Mouse (Mus musculus): ENCODE data around the gene Olfr641. TPM values are rescaled to one million over a fixed set of nuclear protein-coding genes. Genes with fewer than 3 reads are reported as not detected.

The Olfr641 gene
- total and polyA plus RNA-seq, 3 experiments, result not detected

DNA sequence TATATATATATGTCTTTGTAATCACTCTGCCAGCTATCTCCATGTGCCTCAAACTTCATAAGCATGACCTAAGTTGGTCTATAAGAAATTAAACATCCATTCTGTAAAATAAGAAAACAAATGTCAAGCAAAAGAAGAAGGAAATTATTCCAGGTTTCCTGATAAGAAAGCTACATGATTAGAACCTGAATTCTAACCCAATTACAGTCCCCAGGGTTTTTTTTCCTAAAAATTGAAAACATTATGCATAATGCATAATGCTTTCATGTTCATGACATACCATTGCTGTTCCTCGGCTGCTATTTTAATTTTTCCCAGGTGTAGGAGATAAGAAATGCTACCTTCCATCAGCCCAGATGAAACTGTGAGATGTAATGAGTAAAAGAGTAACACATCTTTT lies 50.1 kb downstream of the Olfr641 start, which contains the start of gene Olfr645:
Gene Olfr645, minus strand, starts transcription at position 101 of the 400 bp plus-strand sequence.
- H3K36me3 ChIP-seq (replicated peaks in 1 of 2; ENCODE audit: control insufficient read depth in 1 of 2, insufficient read depth in 1 of 2, low read length in 1 of 2), result no peaks in the 10 kb centered on the region
- no peak within 1 kb of the TSS for H3K4me3 ChIP-seq (replicated peaks in 1 of 3; ENCODE audit: low read depth in 2 of 3, low read length in 2 of 3, poor library complexity in 1 of 3)
- H3K9me3 ChIP-seq (replicated peaks; ENCODE audit: low read length), result no peaks in the 10 kb centered on the region
- H3K9ac ChIP-seq (ENCODE audit: insufficient read depth, low read depth), result no peak within 1 kb of the TSS
- no peak for DNase-seq (ENCODE audit: extremely low read depth)
- no peaks in the 10 kb centered on the region for H3K27me3 ChIP-seq (replicated peaks)
- in situ Hi-C loops (cut with MboI; ENCODE audit: low pct_ligation_motif_present, low pct_unique_long_range_greater_than_20kb, low sequenced_read_pairs), result no loop called here
- no peak within 1 kb of the TSS for H3K4me2 ChIP-seq (ENCODE audit: insufficient read depth, low read depth, poor library complexity, severe bottlenecking)
- dilution Hi-C loops (cut with MboI; ENCODE audit: extremely low pct_ligation_motif_present, extremely low pct_unique_long_range_greater_than_20kb, low sequenced_read_pairs), result no loop called here
- TF ChIP-seq RCOR1 (conservative IDR thresholded peaks at IDR 0.05; ENCODE audit: low read depth, low read length) (no peak), SIN3A (IDR thresholded peaks at IDR 0.05; ENCODE audit: low read length) (no peak), MYC (IDR thresholded peaks at IDR 0.05; ENCODE audit: low read depth, low read length) (no peak), MAX (IDR thresholded peaks at IDR 0.05; ENCODE audit: low read length) (no peak), JUND (conservative IDR thresholded peaks at IDR 0.05; ENCODE audit: low read depth, low read length) (no peak), CHD2 (IDR thresholded peaks at IDR 0.05; ENCODE audit: low read length) (no peak), MEF2A (IDR thresholded peaks at IDR 0.05; ENCODE audit: borderline replicate concordance, low read depth, low read length) (no peak), POLR2A (IDR thresholded peaks at IDR 0.05; ENCODE audit: low read depth, low read length) (no peak), GABPA (IDR thresholded peaks at IDR 0.05; ENCODE audit: insufficient replicate concordance, low read depth, low read length) (no peak), RAD21 (IDR thresholded peaks at IDR 0.05; ENCODE audit: low read depth, low read length) (no peak), MXI1 (IDR thresholded peaks at IDR 0.05; ENCODE audit: low read depth, low read length) (no peak), KAT2A (IDR thresholded peaks at IDR 0.05; ENCODE audit: insufficient replicate concordance, low read length) (no peak), BHLHE40 (IDR thresholded peaks at IDR 0.05; ENCODE audit: low read depth, low read length) (no peak), POLR2AphosphoS2 (IDR thresholded peaks at IDR 0.05; ENCODE audit: low read depth, low read length) (no peak), HCFC1 (IDR thresholded peaks at IDR 0.05; ENCODE audit: low read depth, low read length) (no peak), UBTF (IDR thresholded peaks at IDR 0.05; ENCODE audit: low read depth, low read length) (no peak)
- H3K4me1 ChIP-seq (ENCODE audit: control insufficient read depth in 1 of 2, insufficient read depth in 2 of 2), result peaks cover 0 to 5% of the 10 kb centered on the region in 2 experiments; a peak in 1 of 4 replicates
- H3K27ac ChIP-seq (ENCODE audit: insufficient read depth, low read depth), result no peak within 1 kb of the TSS
- no peaks in the 10 kb centered on the region for H3K79me2 ChIP-seq (replicated peaks; ENCODE audit: control insufficient read depth, extremely low read depth, insufficient read depth, poor library complexity, severe bottlenecking)

Other genes starting within 250 kb of the Olfr641 start
Only the 20 nearest of the 30 such genes appear.
- gene Olfr64, start 141.0 kb upstream of the Olfr641 start, total RNA-seq (2012; rRNA removed), result not detected in 2 replicates
- gene Olfr64, start 141.0 kb upstream of the Olfr641 start, total RNA-seq (2014; rRNA removed), result not detected in 2 replicates
- gene Olfr64, start 141.0 kb upstream of the Olfr641 start, polyA plus RNA-seq (2012; ENCODE audit: insufficient read length, low read depth), result not detected in 2 replicates
- not detected in 2 replicates for gene Olfr65, start 132.0 kb upstream of the Olfr641 start, total RNA-seq (2012; rRNA removed)
- gene Olfr65, start 132.0 kb upstream of the Olfr641 start, total RNA-seq (2014; rRNA removed), result not detected in 2 replicates
- gene Olfr65, start 132.0 kb upstream of the Olfr641 start, polyA plus RNA-seq (2012; ENCODE audit: insufficient read length, low read depth), result not detected in 2 replicates
- not detected in 2 replicates for gene Olfr631, start 106.6 kb upstream of the Olfr641 start, total RNA-seq (2012; rRNA removed)
- not detected in 2 replicates for gene Olfr631, start 106.6 kb upstream of the Olfr641 start, total RNA-seq (2014; rRNA removed)
- gene Olfr631, start 106.6 kb upstream of the Olfr641 start, polyA plus RNA-seq (2012; ENCODE audit: insufficient read length, low read depth), result not detected in 2 replicates
- not detected in 2 replicates for gene Olfr632, start 101.1 kb upstream of the Olfr641 start, total RNA-seq (2012; rRNA removed)
- not detected in 2 replicates for gene Olfr632, start 101.1 kb upstream of the Olfr641 start, total RNA-seq (2014; rRNA removed)
- gene Olfr632, start 101.1 kb upstream of the Olfr641 start, polyA plus RNA-seq (2012; ENCODE audit: insufficient read length, low read depth), result not detected in 2 replicates
- not detected in 2 replicates for gene Olfr633, start 91.0 kb upstream of the Olfr641 start, total RNA-seq (2012; rRNA removed)
- not detected in 2 replicates for gene Olfr633, start 91.0 kb upstream of the Olfr641 start, total RNA-seq (2014; rRNA removed)
- not detected in 2 replicates for gene Olfr633, start 91.0 kb upstream of the Olfr641 start, polyA plus RNA-seq (2012; ENCODE audit: insufficient read length, low read depth)
- gene Olfr635, start 64.3 kb upstream of the Olfr641 start, total RNA-seq (2012; rRNA removed), result not detected in 2 replicates
- not detected in 2 replicates for gene Olfr635, start 64.3 kb upstream of the Olfr641 start, total RNA-seq (2014; rRNA removed)
- 0.03 TPM in 1 of 2 replicates, not detected in the other for gene Olfr635, start 64.3 kb upstream of the Olfr641 start, polyA plus RNA-seq (2012; ENCODE audit: insufficient read length, low read depth)
- gene Olfr638, start 36.7 kb upstream of the Olfr641 start, total RNA-seq (2012; rRNA removed), result not detected in 2 replicates
- gene Olfr638, start 36.7 kb upstream of the Olfr641 start, total RNA-seq (2014; rRNA removed), result not detected in 2 replicates
- gene Olfr638, start 36.7 kb upstream of the Olfr641 start, polyA plus RNA-seq (2012; ENCODE audit: insufficient read length, low read depth), result not detected in 2 replicates
- gene Olfr639, start 18.1 kb upstream of the Olfr641 start, total RNA-seq (2012; rRNA removed), result not detected in 2 replicates
- gene Olfr639, start 18.1 kb upstream of the Olfr641 start, total RNA-seq (2014; rRNA removed), result not detected in 2 replicates
- not detected in 2 replicates for gene Olfr639, start 18.1 kb upstream of the Olfr641 start, polyA plus RNA-seq (2012; ENCODE audit: insufficient read length, low read depth)
- gene Olfr640, start 9.9 kb upstream of the Olfr641 start, total RNA-seq (2012; rRNA removed), result not detected in 2 replicates
- not detected in 2 replicates for gene Olfr640, start 9.9 kb upstream of the Olfr641 start, total RNA-seq (2014; rRNA removed)
- gene Olfr640, start 9.9 kb upstream of the Olfr641 start, polyA plus RNA-seq (2012; ENCODE audit: insufficient read length, low read depth), result not detected in 2 replicates
- not detected in 2 replicates for gene Olfr642, start 17.2 kb downstream of the Olfr641 start, total RNA-seq (2012; rRNA removed)
- not detected in 2 replicates for gene Olfr642, start 17.2 kb downstream of the Olfr641 start, total RNA-seq (2014; rRNA removed)
- not detected in 2 replicates for gene Olfr642, start 17.2 kb downstream of the Olfr641 start, polyA plus RNA-seq (2012; ENCODE audit: insufficient read length, low read depth)
- gene 4930516K23Rik, start 26.0 kb downstream of the Olfr641 start, total RNA-seq (2012; rRNA removed), result not detected in 2 replicates
- not detected in 2 replicates for gene 4930516K23Rik, start 26.0 kb downstream of the Olfr641 start, total RNA-seq (2014; rRNA removed)
- 0.04 TPM in 1 of 2 replicates, not detected in the other for gene 4930516K23Rik, start 26.0 kb downstream of the Olfr641 start, polyA plus RNA-seq (2012; ENCODE audit: insufficient read length, low read depth)
- not detected in 2 replicates for gene Olfr644, start 36.4 kb downstream of the Olfr641 start, total RNA-seq (2012; rRNA removed)
- gene Olfr644, start 36.4 kb downstream of the Olfr641 start, total RNA-seq (2014; rRNA removed), result not detected in 2 replicates
- gene Olfr644, start 36.4 kb downstream of the Olfr641 start, polyA plus RNA-seq (2012; ENCODE audit: insufficient read length, low read depth), result not detected in 2 replicates
- not detected in 2 replicates for gene Olfr645, start 50.0 kb downstream of the Olfr641 start, total RNA-seq (2012; rRNA removed)
- gene Olfr645, start 50.0 kb downstream of the Olfr641 start, total RNA-seq (2014; rRNA removed), result not detected in 2 replicates
- not detected in 2 replicates for gene Olfr645, start 50.0 kb downstream of the Olfr641 start, polyA plus RNA-seq (2012; ENCODE audit: insufficient read length, low read depth)
- gene Olfr646, start 69.4 kb downstream of the Olfr641 start, total RNA-seq (2012; rRNA removed), result not detected in 2 replicates
- gene Olfr646, start 69.4 kb downstream of the Olfr641 start, total RNA-seq (2014; rRNA removed), result not detected in 2 replicates
- not detected in 2 replicates for gene Olfr646, start 69.4 kb downstream of the Olfr641 start, polyA plus RNA-seq (2012; ENCODE audit: insufficient read length, low read depth)
- gene Ubqln5, start 94.4 kb downstream of the Olfr641 start, total RNA-seq (2012; rRNA removed), result not detected in 2 replicates
- not detected in 2 replicates for gene Ubqln5, start 94.4 kb downstream of the Olfr641 start, total RNA-seq (2014; rRNA removed)
- not detected in 2 replicates for gene Ubqln5, start 94.4 kb downstream of the Olfr641 start, polyA plus RNA-seq (2012; ENCODE audit: insufficient read length, low read depth)
- gene Olfr643, start 102.0 kb downstream of the Olfr641 start, total RNA-seq (2012; rRNA removed), result not detected in 2 replicates
- not detected in 2 replicates for gene Olfr643, start 102.0 kb downstream of the Olfr641 start, total RNA-seq (2014; rRNA removed)
- not detected in 2 replicates for gene Olfr643, start 102.0 kb downstream of the Olfr641 start, polyA plus RNA-seq (2012; ENCODE audit: insufficient read length, low read depth)
- gene Ubqln3, start 107.8 kb downstream of the Olfr641 start, total RNA-seq (2012; rRNA removed), result not detected in 2 replicates
- gene Ubqln3, start 107.8 kb downstream of the Olfr641 start, total RNA-seq (2014; rRNA removed), result not detected in 2 replicates
- not detected in 2 replicates for gene Ubqln3, start 107.8 kb downstream of the Olfr641 start, polyA plus RNA-seq (2012; ENCODE audit: insufficient read length, low read depth)
- gene Ubqlnl, start 115.1 kb downstream of the Olfr641 start, total RNA-seq (2012; rRNA removed), result not detected in 2 replicates
- not detected in 2 replicates for gene Ubqlnl, start 115.1 kb downstream of the Olfr641 start, total RNA-seq (2014; rRNA removed)
- not detected in 2 replicates for gene Ubqlnl, start 115.1 kb downstream of the Olfr641 start, polyA plus RNA-seq (2012; ENCODE audit: insufficient read length, low read depth)
- not detected in 2 replicates for gene Olfm5, start 129.4 kb downstream of the Olfr641 start, total RNA-seq (2012; rRNA removed)
- gene Olfm5, start 129.4 kb downstream of the Olfr641 start, total RNA-seq (2014; rRNA removed), result not detected in 2 replicates
- not detected in 2 replicates for gene Olfm5, start 129.4 kb downstream of the Olfr641 start, polyA plus RNA-seq (2012; ENCODE audit: insufficient read length, low read depth)
- gene Olfr648, start 147.9 kb downstream of the Olfr641 start, total RNA-seq (2012; rRNA removed), result not detected in 2 replicates
- gene Olfr648, start 147.9 kb downstream of the Olfr641 start, total RNA-seq (2014; rRNA removed), result not detected in 2 replicates
- gene Olfr648, start 147.9 kb downstream of the Olfr641 start, polyA plus RNA-seq (2012; ENCODE audit: insufficient read length, low read depth), result not detected in 2 replicates